Mouse (Mus musculus): ENCODE results near the gene Adgrl2. TPM values are rescaled to one million over a fixed set of nuclear protein-coding genes. Genes with fewer than 3 reads are reported as not detected.
A peak's percentile ranks its signal among the peaks of the same experiment; 100 is the strongest.

Gene Adgrl2
- polyA plus RNA-seq, 1 experiment from 2014 or later, result 33.3 TPM

GRCm38 (mm10) chr3:148872563-148872962 is 117.8 kb downstream of the Adgrl2 start:
- Histone ChIP-seq H3K27ac (no peak overlapping the region), H3K9ac (no peak overlapping the region), H3K9me3 (replicated peaks) (no peaks in the 10 kb centered on the region), H3K27me3 (no peaks in the 10 kb centered on the region), H3K4me1 (replicated peaks) (peaks cover 4% of the 10 kb centered on the region; the same call in 1 of the 2 replicates), H3K36me3 (no peaks in the 10 kb centered on the region), H3K4me2 (no peak overlapping the region), H3K4me3 (no peak overlapping the region)
- 68% methylated on average over 5 of the region's 5 CpGs for WGBS
- ATAC-seq (replicated peaks; ENCODE audit: insufficient number of reproducible peaks, insufficient read depth, low FRiP score, low read depth), result no peak

DNA sequence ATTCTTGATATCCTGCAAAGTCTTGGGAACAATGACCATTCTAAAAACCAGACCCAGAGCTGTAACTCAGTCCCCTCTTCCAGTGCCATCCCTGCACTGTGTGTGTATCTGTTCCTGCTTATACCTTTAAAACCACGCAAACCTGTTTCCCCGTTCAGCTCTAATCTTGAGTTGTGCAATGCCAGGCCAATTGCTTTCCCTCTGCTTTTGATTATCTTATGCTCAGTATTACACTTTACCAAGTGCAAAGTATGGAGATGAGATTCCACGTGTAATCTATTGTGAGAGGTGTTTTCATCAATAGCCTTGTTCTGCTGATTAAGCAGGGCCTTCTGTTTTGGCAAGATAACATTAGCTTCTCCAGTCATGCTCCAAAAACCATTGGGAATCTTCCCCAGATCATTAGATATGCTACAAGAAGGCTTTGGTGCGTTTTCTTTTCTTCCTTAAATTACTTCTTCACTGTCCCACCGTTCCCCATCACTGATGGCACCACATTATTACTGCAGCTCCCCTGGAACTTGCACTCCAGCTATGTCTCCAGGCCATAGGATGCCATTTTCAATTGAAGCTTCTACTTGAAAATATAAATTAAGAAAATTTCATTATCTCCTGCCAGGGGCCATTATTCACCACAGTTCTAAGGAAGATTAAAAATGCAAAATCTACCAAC is 118.4 kb downstream of the Adgrl2 start:
- Histone ChIP-seq H3K36me3 (no peaks in the 10 kb centered on the region), H3K27me3 (no peaks in the 10 kb centered on the region), H3K4me1 (replicated peaks) (peaks cover 4% of the 10 kb centered on the region; the same call in 1 of the 2 replicates), H3K4me3 (no peak overlapping the region), H3K27ac (no peak overlapping the region), H3K9ac (no peak overlapping the region), H3K9me3 (replicated peaks) (no peaks in the 10 kb centered on the region), H3K4me2 (no peak overlapping the region)
- 78% methylated on average over 5 of the region's 5 CpGs for WGBS
- no peak for ATAC-seq (replicated peaks; ENCODE audit: insufficient number of reproducible peaks, insufficient read depth, low FRiP score, low read depth)

DNA sequence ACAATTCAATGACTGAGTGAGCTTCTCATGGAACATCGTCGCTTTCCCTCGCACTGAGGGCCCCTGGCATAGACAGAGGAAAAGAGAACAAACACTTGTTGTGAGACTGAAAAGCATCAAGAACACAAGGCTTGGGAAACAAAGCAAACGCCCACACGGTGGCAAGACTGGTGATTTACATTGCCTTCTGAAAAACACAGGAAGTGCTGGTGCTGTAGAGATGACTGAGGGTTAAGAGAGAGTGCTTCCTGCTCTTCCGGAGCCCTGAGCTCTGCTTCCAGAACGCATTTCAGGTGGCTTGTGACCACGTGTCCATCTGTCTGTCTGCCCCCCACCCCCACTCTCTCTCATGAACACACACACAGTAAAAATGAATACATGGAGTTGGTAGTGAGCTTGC is 122.7 kb downstream of the Adgrl2 start:
- peaks cover 5% of the 10 kb centered on the region; the same call in 1 of the 2 replicates for H3K36me3 ChIP-seq
- no peak overlapping the region for H3K4me2 ChIP-seq
- H3K4me1 ChIP-seq (replicated peaks), result peaks cover 13% of the 10 kb centered on the region
- no peak overlapping the region for H3K4me3 ChIP-seq
- WGBS, result 54% methylated on average over 8 of the region's 8 CpGs
- H3K9me3 ChIP-seq (replicated peaks), result no peaks in the 10 kb centered on the region
- H3K27me3 ChIP-seq, result no peaks in the 10 kb centered on the region
- H3K27ac ChIP-seq, result no peak overlapping the region
- no peak for ATAC-seq (replicated peaks; ENCODE audit: insufficient number of reproducible peaks, insufficient read depth, low FRiP score, low read depth)
- no peak overlapping the region for H3K9ac ChIP-seq

GRCm38 (mm10) chr3:148866633-148867032 is 123.7 kb downstream of the Adgrl2 start:
- no peak overlapping the region for H3K4me2 ChIP-seq
- 75% methylated on average over 5 of the region's 5 CpGs for WGBS
- H3K9ac ChIP-seq, result no peak overlapping the region
- no peaks in the 10 kb centered on the region for H3K9me3 ChIP-seq (replicated peaks)
- H3K4me3 ChIP-seq, result no peak overlapping the region
- H3K27me3 ChIP-seq, result no peaks in the 10 kb centered on the region
- no peak overlapping the region for H3K27ac ChIP-seq
- peaks cover 13% of the 10 kb centered on the region for H3K4me1 ChIP-seq (replicated peaks)
- H3K36me3 ChIP-seq, result peaks cover 5% of the 10 kb centered on the region; the same call in 1 of the 2 replicates
- ATAC-seq (replicated peaks; ENCODE audit: insufficient number of reproducible peaks, insufficient read depth, low FRiP score, low read depth), result no peak

DNA sequence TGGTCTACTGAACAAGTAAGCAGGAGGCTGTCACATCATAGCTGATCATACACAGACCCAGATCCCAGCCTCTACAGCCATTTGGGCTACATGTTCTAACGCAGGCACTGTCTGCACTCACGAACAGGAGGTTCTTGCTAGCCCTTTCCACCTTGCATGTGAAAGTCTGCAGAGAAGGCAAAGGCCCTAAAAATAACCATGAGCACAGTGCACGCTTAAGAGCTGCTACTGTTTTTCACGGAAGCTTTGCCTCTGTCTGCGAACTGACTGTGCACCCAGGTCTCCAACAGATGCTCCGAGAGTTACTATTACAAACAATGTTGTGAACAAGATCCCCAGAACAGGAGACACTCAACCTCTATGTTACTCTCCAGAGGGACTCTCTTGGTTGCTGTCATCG is 124.3 kb downstream of the Adgrl2 start:
- 49% methylated on average over 7 of the region's 7 CpGs for WGBS
- Histone ChIP-seq H3K4me1 (replicated peaks) (peaks cover 13% of the 10 kb centered on the region), H3K4me2 (no peak overlapping the region), H3K27me3 (no peaks in the 10 kb centered on the region), H3K9ac (no peak overlapping the region), H3K4me3 (no peak overlapping the region), H3K36me3 (peaks cover 5% of the 10 kb centered on the region; the same call in 1 of the 2 replicates), H3K9me3 (replicated peaks) (no peaks in the 10 kb centered on the region), H3K27ac (peak overlapping the region; percentile 22; the same call in 1 of the 2 replicates)
- 0 out of 2 replicates have a peak, but pooled peaks have one; percentile 53 for ATAC-seq (replicated peaks; ENCODE audit: insufficient number of reproducible peaks, insufficient read depth, low FRiP score, low read depth)

GRCm38 (mm10) chr3:148865234-148865633 is 125.1 kb downstream of the Adgrl2 start:
- Histone ChIP-seq H3K4me1 (replicated peaks) (peaks cover 13% of the 10 kb centered on the region), H3K4me2 (no peak overlapping the region), H3K9me3 (replicated peaks) (no peaks in the 10 kb centered on the region), H3K27ac (no peak overlapping the region), H3K4me3 (no peak overlapping the region), H3K9ac (no peak overlapping the region), H3K36me3 (peaks cover 5% of the 10 kb centered on the region; the same call in 1 of the 2 replicates), H3K27me3 (no peaks in the 10 kb centered on the region)
- no peak for ATAC-seq (replicated peaks; ENCODE audit: insufficient number of reproducible peaks, insufficient read depth, low FRiP score, low read depth)
- 79% methylated on average over 7 of the region's 7 CpGs for WGBS

DNA sequence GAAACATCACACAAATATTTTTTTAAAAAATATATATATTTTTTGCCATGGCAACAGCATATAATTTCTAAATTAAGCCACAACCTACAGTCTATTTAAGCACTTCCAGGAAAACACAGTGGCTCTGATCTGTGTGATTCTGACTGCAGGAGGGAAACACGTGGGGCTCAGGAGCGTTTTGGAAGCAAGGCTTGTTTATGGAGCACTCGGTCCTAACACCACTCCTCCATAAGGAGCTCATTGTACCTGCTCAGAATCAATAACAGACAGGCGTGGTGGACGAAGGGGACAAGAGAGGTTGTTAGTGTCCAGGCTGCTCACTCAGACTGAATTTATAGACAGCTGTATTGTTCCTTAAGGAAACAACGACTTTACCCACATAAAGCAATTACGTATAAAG is 128.5 kb downstream of the Adgrl2 start:
- peaks cover 9% of the 10 kb centered on the region for H3K4me1 ChIP-seq (replicated peaks)
- no peak for ATAC-seq (replicated peaks; ENCODE audit: insufficient number of reproducible peaks, insufficient read depth, low FRiP score, low read depth)
- peaks cover 15% of the 10 kb centered on the region for H3K36me3 ChIP-seq
- no peaks in the 10 kb centered on the region for H3K9me3 ChIP-seq (replicated peaks)
- no peak overlapping the region for H3K4me3 ChIP-seq
- H3K27ac ChIP-seq, result no peak overlapping the region
- no peak overlapping the region for H3K9ac ChIP-seq
- WGBS, result 78% methylated on average over 7 of the region's 7 CpGs
- H3K27me3 ChIP-seq, result no peaks in the 10 kb centered on the region
- no peak overlapping the region for H3K4me2 ChIP-seq

DNA sequence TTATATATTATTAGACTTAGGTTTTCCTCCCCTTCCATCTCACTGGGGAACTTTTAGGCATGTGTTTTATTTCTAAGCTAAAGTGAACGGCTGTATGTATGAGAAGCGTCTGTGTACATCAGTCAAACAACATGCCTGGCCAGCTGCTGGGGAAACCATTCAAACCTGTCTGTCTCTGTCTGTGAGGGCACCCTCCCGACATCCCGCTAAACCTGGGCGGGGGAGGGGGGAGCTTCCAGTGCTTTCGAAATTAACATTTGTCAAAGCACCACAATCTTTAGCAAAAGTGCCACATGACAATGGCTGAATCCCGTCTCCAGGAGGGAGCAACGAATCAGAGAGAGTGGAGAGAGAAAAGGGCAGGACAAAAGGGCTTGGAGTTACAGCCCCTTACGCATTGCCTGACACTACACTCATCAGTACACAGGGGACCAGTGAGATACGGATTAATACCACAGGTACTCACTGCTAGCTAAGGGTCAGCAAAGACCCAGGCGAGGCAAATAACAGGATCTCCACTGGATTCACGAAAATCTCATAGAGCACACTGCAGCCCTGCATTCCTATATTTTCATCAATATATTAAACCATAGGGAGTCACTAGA is 135.9 kb downstream of the Adgrl2 start:
- no peak overlapping the region for H3K4me2 ChIP-seq

GRCm38 (mm10) chr3:148853372-148853771 is 137.0 kb downstream of the Adgrl2 start:
- Histone ChIP-seq H3K4me1 (replicated peaks) (peaks cover 11% of the 10 kb centered on the region), H3K27ac (no peak overlapping the region), H3K9me3 (replicated peaks) (no peaks in the 10 kb centered on the region), H3K4me3 (no peak overlapping the region), H3K9ac (no peak overlapping the region), H3K36me3 (peaks cover 29% of the 10 kb centered on the region), H3K4me2 (no peak overlapping the region), H3K27me3 (no peaks in the 10 kb centered on the region)
- no peak for ATAC-seq (replicated peaks; ENCODE audit: insufficient number of reproducible peaks, insufficient read depth, low FRiP score, low read depth)
- WGBS, result 39% methylated on average over 8 of the region's 8 CpGs

More for the DNA sequence above, 135.9 kb downstream of the Adgrl2 start:
- Histone ChIP-seq H3K27ac (no peak overlapping the region), H3K9ac (no peak overlapping the region), H3K4me1 (replicated peaks) (peaks cover 11% of the 10 kb centered on the region), H3K9me3 (replicated peaks) (no peaks in the 10 kb centered on the region), H3K27me3 (no peaks in the 10 kb centered on the region), H3K4me3 (no peak overlapping the region), H3K36me3 (peaks cover 28% of the 10 kb centered on the region)
- 45% methylated on average over 12 of the region's 12 CpGs for WGBS
- ATAC-seq (replicated peaks; ENCODE audit: insufficient number of reproducible peaks, insufficient read depth, low FRiP score, low read depth), result no peak

- 67% methylated on average over 12 of the region's 12 CpGs for WGBS
- Histone ChIP-seq H3K9me3 (replicated peaks) (no peaks in the 10 kb centered on the region), H3K9ac (no peak overlapping the region), H3K4me1 (replicated peaks) (peaks cover 11% of the 10 kb centered on the region), H3K4me3 (no peak overlapping the region), H3K36me3 (peaks cover 24% of the 10 kb centered on the region), H3K4me2 (no peak overlapping the region), H3K27me3 (no peaks in the 10 kb centered on the region), H3K27ac (no peak overlapping the region)
- no peak for ATAC-seq (replicated peaks; ENCODE audit: insufficient number of reproducible peaks, insufficient read depth, low FRiP score, low read depth)
Measured at GRCm38 (mm10) chr3:148852556-148852955, 137.8 kb downstream of the Adgrl2 start.

GRCm38 (mm10) chr3:148850821-148851220 is 139.5 kb downstream of the Adgrl2 start:
- H3K4me2 ChIP-seq, result no peak overlapping the region
- WGBS, result 86% methylated on average over 4 of the region's 4 CpGs
- H3K9me3 ChIP-seq (replicated peaks), result no peaks in the 10 kb centered on the region
- ATAC-seq (replicated peaks; ENCODE audit: insufficient number of reproducible peaks, insufficient read depth, low FRiP score, low read depth), result no peak
- H3K27me3 ChIP-seq, result no peaks in the 10 kb centered on the region
- no peak overlapping the region for H3K4me3 ChIP-seq
- peaks cover 11% of the 10 kb centered on the region for H3K4me1 ChIP-seq (replicated peaks)
- H3K9ac ChIP-seq, result no peak overlapping the region
- H3K36me3 ChIP-seq, result peaks cover 39% of the 10 kb centered on the region
- H3K27ac ChIP-seq, result no peak overlapping the region

- no peaks in the 10 kb centered on the region for H3K27me3 ChIP-seq
- no peak overlapping the region for H3K4me2 ChIP-seq
- ATAC-seq (replicated peaks; ENCODE audit: insufficient number of reproducible peaks, insufficient read depth, low FRiP score, low read depth), result no peak
- H3K4me3 ChIP-seq, result no peak overlapping the region
- no peak overlapping the region for H3K9ac ChIP-seq
- 81% methylated on average over 2 of the region's 2 CpGs for WGBS
- H3K27ac ChIP-seq, result no peak overlapping the region
- peaks cover 41% of the 10 kb centered on the region for H3K36me3 ChIP-seq
- H3K9me3 ChIP-seq (replicated peaks), result no peaks in the 10 kb centered on the region
- peaks cover 8% of the 10 kb centered on the region for H3K4me1 ChIP-seq (replicated peaks)
Measured at GRCm38 (mm10) chr3:148848366-148848765, 142.0 kb downstream of the Adgrl2 start.

Measured in heart, embryonic 15.5 days (tissue).